Mouse (Mus musculus) cerebellum, adult 18-20 months (tissue): ENCODE data around the gene Zfhx3.

Source experiments
- DNase-seq, 2 experiments: peaks; one replicate each; pipeline ENCODE4 v3.0.0; 2021

Gene Zfhx3

DNA sequence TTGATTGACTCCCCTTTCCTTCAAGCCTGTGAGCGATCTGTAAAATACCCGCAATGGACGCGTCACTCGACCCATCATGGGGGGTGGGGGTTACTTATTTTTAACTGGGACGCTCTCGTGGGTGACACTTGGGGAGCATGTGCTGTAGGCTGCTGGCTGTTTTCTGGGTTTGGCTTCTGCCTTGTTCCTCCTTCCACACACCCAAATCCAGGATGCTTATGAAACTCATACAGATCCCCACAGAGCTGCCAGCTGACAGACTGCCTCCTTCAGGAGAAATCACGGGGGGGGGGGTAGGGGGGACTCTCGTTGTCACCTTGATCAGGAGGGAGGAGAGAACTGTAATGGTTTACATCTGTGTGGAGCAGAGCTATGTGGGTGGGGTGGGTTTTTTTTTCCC lies 966.6 kb downstream of the Zfhx3 start:
- DNase-seq = no peak

- no peak for DNase-seq
These were observed 967.0 kb downstream of the Zfhx3 start for GRCm38 (mm10) chr8:108909455-108909854.

DNA sequence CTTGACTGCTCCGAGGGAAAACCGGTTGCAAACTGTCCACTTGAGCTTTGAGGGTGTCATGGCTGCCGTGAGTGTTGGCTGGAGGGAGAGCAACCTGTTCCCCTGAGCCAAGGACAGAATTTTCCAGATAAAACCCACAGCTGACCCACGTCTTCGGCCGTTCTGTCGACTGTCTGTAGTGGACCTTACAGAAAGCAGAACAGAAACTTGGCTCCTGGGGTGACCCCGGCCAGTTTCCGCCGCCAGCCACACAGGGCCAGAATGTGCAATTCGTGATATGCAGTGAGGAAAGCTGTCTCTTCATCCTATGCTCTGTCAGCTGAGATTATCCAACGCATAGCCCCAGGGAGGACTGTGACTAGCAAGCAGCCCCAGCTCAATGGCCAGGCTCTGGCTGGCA lies 968.4 kb downstream of the Zfhx3 start:
- no peak for DNase-seq

- DNase-seq = peak; percentile 84 to 85
These were observed 969.1 kb downstream of the Zfhx3 start for GRCm38 (mm10) chr8:108911511-108911910.

DNA sequence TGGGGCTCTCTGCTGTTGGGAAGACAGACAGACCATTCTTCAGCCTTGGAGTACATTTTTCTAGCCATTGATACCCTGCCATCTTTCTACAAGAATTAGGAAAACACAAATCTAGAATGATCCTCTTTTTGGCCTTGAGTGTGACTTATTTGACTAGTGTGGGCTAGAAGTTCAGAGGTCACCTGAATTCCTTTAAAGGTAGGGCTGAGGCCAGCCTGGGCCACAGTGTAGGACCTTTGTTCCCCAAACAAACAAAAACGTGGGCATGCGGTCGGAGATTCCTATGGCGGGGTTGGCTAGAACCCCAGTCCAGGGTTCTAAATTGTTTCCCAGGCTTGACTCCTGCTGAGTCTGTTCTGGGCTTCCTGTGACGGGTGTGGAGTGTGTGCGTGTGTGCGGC lies 970.6 kb downstream of the Zfhx3 start:
- no peak for DNase-seq

DNA sequence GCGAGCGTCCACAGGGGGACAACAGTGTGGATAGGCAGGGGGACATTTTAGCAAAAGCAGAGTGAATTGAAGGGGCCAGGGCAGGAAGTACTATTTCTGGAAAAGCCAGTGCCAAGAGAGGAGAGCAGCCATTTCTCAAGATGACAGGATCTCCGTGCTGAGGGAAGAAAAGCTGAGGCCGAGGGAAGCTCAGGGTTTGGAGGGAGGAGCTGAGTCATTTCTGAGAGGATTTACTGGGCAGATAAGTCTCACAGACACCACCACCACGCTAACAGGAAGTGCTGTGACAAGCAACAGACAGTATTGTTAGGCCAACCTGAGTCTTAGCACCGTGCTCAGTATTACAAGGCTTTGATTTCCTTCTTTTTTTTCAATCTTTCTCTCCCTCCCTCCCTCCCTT lies 973.0 kb downstream of the Zfhx3 start:
- DNase-seq = no peak

DNA sequence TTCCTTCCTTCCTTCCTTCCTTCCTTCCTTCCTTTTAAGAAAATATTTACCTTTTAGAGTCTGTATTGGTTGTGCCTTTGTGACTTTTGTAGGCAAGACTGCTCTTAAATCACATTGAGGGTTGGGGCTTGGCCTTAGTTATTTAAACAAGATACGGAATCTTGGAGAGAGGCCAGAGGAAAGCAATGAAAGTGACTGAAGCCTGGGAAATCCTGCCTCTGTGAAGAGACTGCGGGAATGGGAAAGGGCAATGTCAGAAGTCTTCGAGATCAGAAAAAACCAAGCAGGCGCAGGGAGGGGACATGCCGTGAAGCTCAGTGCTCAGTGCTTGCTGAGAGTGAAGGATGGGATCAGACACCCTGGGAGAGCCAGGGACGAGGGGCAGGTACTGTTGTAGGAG lies 973.4 kb downstream of the Zfhx3 start:
- no peak for DNase-seq

DNA sequence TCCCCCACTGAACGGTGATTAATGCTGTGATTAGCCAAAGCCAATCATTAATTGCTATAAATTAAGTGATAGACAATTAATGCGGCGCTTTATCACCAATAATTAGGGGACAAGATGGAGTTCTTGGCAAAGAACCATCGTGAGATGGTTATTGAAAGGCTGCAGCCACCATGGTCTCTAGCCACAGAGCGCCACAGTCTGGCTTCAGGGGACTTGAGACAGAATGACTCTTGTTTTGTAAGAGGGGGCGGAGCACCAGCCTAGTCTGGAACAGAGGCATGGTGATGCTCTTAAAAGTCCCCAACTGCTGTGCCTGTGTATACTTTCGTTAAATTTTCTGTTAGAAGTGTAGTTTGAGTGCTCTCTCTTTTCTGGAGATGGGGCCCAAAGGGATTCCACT lies 977.7 kb downstream of the Zfhx3 start:
- DNase-seq = no peak

DNA sequence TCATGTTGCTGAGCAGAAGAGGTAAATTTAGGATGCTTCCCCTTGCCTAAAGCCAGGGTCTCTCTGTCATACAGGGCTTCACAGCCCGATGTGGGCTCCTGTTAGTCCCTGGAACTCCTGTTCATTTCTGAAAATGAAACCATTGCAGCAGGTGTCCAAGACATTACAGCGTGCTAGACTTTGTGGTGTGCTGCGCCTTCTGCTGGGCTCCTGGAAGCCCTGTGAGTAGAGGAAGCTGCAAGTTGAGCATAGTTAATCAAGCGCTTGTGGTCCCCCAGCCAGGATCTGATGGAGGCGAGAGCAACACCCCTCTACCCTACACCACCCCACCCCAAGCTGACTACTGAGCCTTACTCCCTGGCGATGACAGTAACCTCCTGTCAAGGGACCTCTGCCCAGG lies 980.7 kb downstream of the Zfhx3 start:
- no peak for DNase-seq

- no peak for DNase-seq
These were observed 982.1 kb downstream of the Zfhx3 start for GRCm38 (mm10) chr8:108924526-108924925.

GRCm38 (mm10) chr8:108926106-108926505 lies 983.7 kb downstream of the Zfhx3 start:
- no peak for DNase-seq

DNA sequence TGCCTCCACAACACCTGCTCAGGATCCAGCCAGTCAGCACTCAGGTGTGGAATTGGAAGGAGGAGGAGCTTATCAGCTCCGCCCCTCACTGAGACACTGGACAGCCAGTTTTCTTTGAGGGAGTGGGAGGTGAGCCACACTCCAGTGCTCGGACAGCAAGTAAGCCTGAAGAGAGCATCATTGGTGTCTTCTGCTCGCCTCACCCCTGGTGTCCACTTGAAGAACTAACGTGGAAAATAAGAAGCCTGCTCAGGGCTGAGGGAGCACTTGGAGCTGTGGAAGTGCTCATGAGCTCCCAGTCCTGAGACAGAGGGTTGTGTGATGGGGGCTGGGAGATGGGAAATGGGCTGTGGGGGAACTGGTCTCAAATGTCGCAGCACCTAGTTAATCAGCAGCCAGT lies 988.2 kb downstream of the Zfhx3 start:
- no peak for DNase-seq

DNA sequence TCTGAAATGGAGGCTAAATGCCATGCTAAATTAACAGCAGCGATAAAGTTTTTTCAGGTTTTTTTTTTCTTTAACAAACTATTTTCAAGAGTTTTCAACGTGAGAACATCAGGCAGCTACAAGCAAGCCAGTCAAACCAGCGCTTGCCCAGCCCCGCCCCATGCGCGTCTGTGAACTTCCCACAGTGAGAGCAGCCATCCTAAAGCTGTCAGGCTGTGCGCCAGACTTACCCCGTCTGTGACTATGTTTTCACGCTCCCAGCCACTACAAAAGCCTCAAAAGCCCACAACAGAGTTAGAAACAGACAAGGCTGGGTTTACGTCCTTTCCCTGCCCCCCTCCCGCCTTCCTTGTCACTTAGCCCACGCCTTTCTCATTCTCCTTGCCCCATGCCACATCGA lies 989.4 kb downstream of the Zfhx3 start:
- DNase-seq = no peak

DNA sequence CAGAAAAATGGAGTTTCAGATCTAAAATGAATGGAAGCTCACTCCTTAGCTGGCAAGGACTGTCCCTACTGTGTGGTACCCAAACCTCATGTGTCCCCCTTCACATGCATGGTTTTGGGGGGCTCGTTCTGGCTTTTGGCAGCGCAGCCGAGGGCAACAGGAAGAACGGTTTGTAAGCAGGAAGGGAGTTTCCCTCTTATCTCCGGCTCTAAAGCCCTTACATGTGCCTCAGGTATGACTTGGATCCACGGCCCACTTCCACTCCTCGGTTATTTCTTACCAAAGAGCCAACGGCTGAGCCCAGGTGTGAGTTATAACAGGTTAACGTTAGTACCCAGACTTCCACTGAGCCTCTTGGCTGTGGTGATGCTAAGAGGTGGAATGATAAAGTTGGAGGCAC lies 990.3 kb downstream of the Zfhx3 start:
- DNase-seq = no peak

- DNase-seq = no peak
These were observed 993.6 kb downstream of the Zfhx3 start for GRCm38 (mm10) chr8:108935834-108936694.

DNA sequence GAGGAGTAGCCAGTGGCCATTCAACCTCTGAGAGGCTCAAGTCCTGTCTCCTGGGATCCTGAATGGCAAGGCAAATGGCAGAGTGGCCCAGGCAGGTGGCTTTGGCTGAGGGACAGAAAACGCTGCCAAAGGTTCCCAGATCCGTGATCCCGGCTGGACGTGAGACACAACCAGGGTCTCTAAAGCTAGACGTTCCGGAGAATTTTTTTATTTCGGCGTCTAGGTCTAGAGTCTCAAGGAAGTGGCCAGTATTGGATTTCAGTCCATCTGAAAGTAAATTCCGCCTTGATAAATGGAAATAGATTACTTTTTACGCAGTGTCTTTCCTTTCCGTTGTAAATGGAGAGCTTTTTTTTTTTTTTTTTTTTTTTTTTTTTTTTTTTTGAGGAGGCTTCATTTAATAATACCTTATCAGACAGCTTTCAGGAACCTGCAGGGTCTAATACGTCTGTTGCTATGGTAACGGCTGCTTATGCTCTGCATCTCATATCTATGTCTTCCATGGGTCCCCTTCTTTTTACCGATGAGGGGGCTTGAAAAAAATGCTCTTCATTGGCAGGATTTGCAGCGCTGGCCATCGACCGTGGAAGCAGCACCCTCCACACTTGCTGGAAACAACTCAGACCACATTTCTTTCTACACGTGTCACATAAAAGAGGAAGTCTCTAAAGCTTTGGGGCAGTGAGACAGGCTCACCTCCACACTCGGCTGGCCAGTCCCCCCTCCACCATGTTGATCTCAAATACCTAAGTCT lies 994.4 kb downstream of the Zfhx3 start:
- DNase-seq = no peak

GRCm38 (mm10) chr8:108937904-108938455 lies 995.5 kb downstream of the Zfhx3 start:
- DNase-seq = no peak

GRCm38 (mm10) chr8:108942686-108943085 lies 1000.2 kb downstream of the Zfhx3 start:
- DNase-seq = no peak

- DNase-seq = no peak
These were observed 1000.7 kb downstream of the Zfhx3 start for GRCm38 (mm10) chr8:108943132-108943531.

- no peak for DNase-seq
These were observed 1001.9 kb downstream of the Zfhx3 start for GRCm38 (mm10) chr8:108944312-108944711.

- no peak for DNase-seq
These were observed 1007.9 kb downstream of the Zfhx3 start for GRCm38 (mm10) chr8:108950311-108950710.

GRCm38 (mm10) chr8:108951560-108951959 lies 1009.1 kb downstream of the Zfhx3 start:
- DNase-seq = no peak

DNA sequence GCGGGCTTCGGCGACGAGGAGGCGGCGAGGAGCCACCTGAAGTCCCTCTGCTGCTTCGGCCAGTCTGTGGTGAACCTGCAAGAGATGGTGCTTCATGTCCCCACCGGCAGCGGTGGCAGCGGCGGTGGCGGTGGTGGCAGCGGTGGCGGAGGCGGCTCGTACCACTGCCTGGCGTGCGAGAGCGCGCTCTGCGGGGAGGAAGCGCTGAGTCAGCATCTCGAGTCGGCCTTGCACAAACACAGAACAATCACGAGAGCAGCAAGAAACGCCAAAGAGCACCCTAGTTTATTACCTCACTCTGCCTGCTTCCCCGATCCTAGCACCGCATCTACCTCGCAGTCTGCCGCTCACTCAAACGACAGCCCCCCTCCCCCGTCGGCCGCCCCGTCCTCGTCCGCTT lies 1014.0 kb downstream of the Zfhx3 start:
- DNase-seq = no peak

- no peak for DNase-seq
These were observed 1020.1 kb downstream of the Zfhx3 start for GRCm38 (mm10) chr8:108962516-108962915.
